Mouse (Mus musculus) thymus, adult 2 months (tissue): ENCODE data around the gene Sebox.

Source experiments
- CTCF ChIP-seq: fragments of 200-500 bp; IDR thresholded peaks from 2 replicates; pipeline ENCODE4 v1.5.1; 2012; ENCODE audit warnings: mild to moderate bottlenecking, control low read depth, low read length, moderate library complexity, borderline replicate concordance; ENCODE audit not compliant: control insufficient read depth, poor library complexity, insufficient read depth; ENCODE audit errors: extremely low read depth
- POLR2A ChIP-seq: fragments of 200-500 bp; IDR thresholded peaks from 2 replicates; pipeline ENCODE4 v1.6.1; 2012; ENCODE audit warnings: mild to moderate bottlenecking, low read length, control low read depth, moderate library complexity; ENCODE audit not compliant: control insufficient read depth, poor library complexity, insufficient read depth; ENCODE audit errors: extremely low read depth

DNA sequence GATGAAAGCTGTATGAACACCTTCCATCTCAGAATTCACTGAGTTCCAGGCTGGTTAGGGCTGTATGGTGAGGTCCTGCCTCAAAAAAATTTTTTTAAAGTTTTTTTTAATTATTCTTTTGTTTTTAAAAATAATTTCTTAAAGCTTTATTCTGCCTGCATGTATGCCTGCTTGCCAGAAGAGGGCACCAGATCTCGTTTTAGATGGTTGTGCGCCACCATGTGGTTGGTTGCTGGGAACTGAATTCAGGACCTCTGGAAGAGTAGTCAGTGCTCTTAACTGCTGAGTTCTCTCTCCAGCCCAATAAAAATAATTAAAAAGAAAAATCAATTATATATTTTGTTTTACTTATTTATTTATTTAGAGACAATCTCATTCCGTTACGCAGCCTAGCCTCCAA, 49.6 kb upstream of the Sebox start:
- no peak for TF ChIP-seq CTCF
- no peak for TF ChIP-seq POLR2A
